Mouse (Mus musculus) forebrain, embryonic 10.5 days (tissue): ENCODE data around the gene Stt3b. TPM values are rescaled to one million over a fixed set of nuclear protein-coding genes. Genes with fewer than 3 reads are reported as not detected.
"Not testable (repeated sequence)": the region's sequence is repeated elsewhere in the genome, so short reads cannot be mapped to it uniquely, and the experiment has no call there.

ENCODE experiments used
- DNase-seq: peaks from one replicate; pipeline ENCODE4 v3.0.0-alpha.2; 2017; ENCODE audit warnings: low spot score; ENCODE audit errors: extremely low spot score
- H3K27ac ChIP-seq: fragments of 300-500 bp; sonication (generic); 2 replicates; pipeline ENCODE4 v1.5.1; 2016; ENCODE audit warnings: mild to moderate bottlenecking
- H3K27me3 ChIP-seq: fragments of 300-500 bp; sonication (generic); 2 replicates; pipeline ENCODE4 v1.6.1; 2016; ENCODE audit warnings: mild to moderate bottlenecking; ENCODE audit not compliant: poor library complexity, severe bottlenecking
- H3K36me3 ChIP-seq: fragments of 300-500 bp; sonication (generic); replicated peaks from 2 replicates; pipeline ENCODE4 v1.6.1; 2016; ENCODE audit warnings: mild to moderate bottlenecking, moderate library complexity
- H3K4me1 ChIP-seq: fragments of 300-500 bp; sonication (generic); 2 replicates; pipeline ENCODE4 v1.6.1; 2016
- H3K4me3 ChIP-seq: fragments of 300-500 bp; sonication (generic); 2 replicates; pipeline ENCODE4 v1.5.1; 2016; ENCODE audit warnings: mild to moderate bottlenecking, moderate library complexity
- H3K9me3 ChIP-seq: fragments of 300-500 bp; sonication (generic); 2 replicates; pipeline ENCODE4 v1.6.1; 2016; ENCODE audit warnings: mild to moderate bottlenecking, moderate library complexity
- WGBS: fragments of 180-500 bp; shearing (Covaris S2); methylation state at CpG from one replicate; pipeline ENCODE4 v1.1.7; 2016; 5-methylcytosine and 5-hydroxymethylcytosine counted together
- polyA plus RNA-seq: library from polyadenylated mRNA; unstranded; fragments of >200 nt; fragmentation: Nextera tagmentation; extraction: Ambion mirVana; gene quantifications from 2 replicates; pipeline ENCODE4 v1.2.1, GENCODE M21; 2016

Gene Stt3b
- polyA plus RNA-seq, 1 experiment from 2014 or later: 85.5 TPM

GRCm38 (mm10) chr9:115283403-115283802 is 26.8 kb downstream of the Stt3b start:
- Histone ChIP-seq H3K27ac (no peak overlapping the region), H3K9me3 (no peaks in the 10 kb centered on the region), H3K27me3 (no peaks in the 10 kb centered on the region), H3K36me3 (peaks cover 38% of the 10 kb centered on the region), H3K4me1 (peaks cover 9% of the 10 kb centered on the region; the same call in 1 of the 2 replicates), H3K4me3 (no peak overlapping the region)
- no peak for DNase-seq
- WGBS: 94% methylated on average over 4 of the region's 4 CpGs

- no peak overlapping the region for H3K4me3 ChIP-seq
- no peak overlapping the region for H3K27ac ChIP-seq
- H3K36me3 ChIP-seq: peaks cover 74% of the 10 kb centered on the region
- H3K4me1 ChIP-seq: peaks cover 9% of the 10 kb centered on the region; the same call in 1 of the 2 replicates
- WGBS: 93% methylated on average over 1 of the region's 1 CpGs
- DNase-seq: no peak
- H3K27me3 ChIP-seq: no peaks in the 10 kb centered on the region
- no peaks in the 10 kb centered on the region for H3K9me3 ChIP-seq
Observed at GRCm38 (mm10) chr9:115278641-115279040, 31.6 kb downstream of the Stt3b start.

GRCm38 (mm10) chr9:115274806-115275205 is 35.4 kb downstream of the Stt3b start:
- H3K27ac ChIP-seq: no peak overlapping the region
- H3K4me1 ChIP-seq: no peaks in the 10 kb centered on the region
- peaks cover 83% of the 10 kb centered on the region for H3K36me3 ChIP-seq
- no peak for DNase-seq
- no peaks in the 10 kb centered on the region for H3K9me3 ChIP-seq
- no peak overlapping the region for H3K4me3 ChIP-seq
- H3K27me3 ChIP-seq: no peaks in the 10 kb centered on the region
- 89% methylated on average over 6 of the region's 6 CpGs for WGBS

- DNase-seq: no peak
- 93% methylated on average over 7 of the region's 7 CpGs for WGBS
- H3K36me3 ChIP-seq: peaks cover 74% of the 10 kb centered on the region
- H3K27ac ChIP-seq: no peak overlapping the region
- no peaks in the 10 kb centered on the region for H3K4me1 ChIP-seq
- no peaks in the 10 kb centered on the region for H3K9me3 ChIP-seq
- H3K27me3 ChIP-seq: no peaks in the 10 kb centered on the region
- H3K4me3 ChIP-seq: no peak overlapping the region
Observed at GRCm38 (mm10) chr9:115273095-115273649, 37.0 kb downstream of the Stt3b start.

GRCm38 (mm10) chr9:115272451-115272850 is 37.8 kb downstream of the Stt3b start:
- not testable (repeated sequence) for H3K27me3 ChIP-seq, H3K9me3 ChIP-seq, H3K4me3 ChIP-seq, H3K27ac ChIP-seq, DNase-seq, H3K4me1 ChIP-seq
- WGBS: 93% methylated on average over 5 of the region's 5 CpGs
- H3K36me3 ChIP-seq: peaks cover 67% of the 10 kb centered on the region

- Histone ChIP-seq H3K9me3 (no peaks in the 10 kb centered on the region), H3K36me3 (peaks cover 69% of the 10 kb centered on the region), H3K4me3 (no peak overlapping the region), H3K27ac (no peak overlapping the region), H3K4me1 (no peaks in the 10 kb centered on the region), H3K27me3 (no peaks in the 10 kb centered on the region)
- DNase-seq: no peak
- 91% methylated on average over 3 of the region's 3 CpGs for WGBS
Observed at GRCm38 (mm10) chr9:115271556-115271955, 38.7 kb downstream of the Stt3b start.

- no peak overlapping the region for H3K4me3 ChIP-seq
- no peaks in the 10 kb centered on the region for H3K9me3 ChIP-seq
- no peaks in the 10 kb centered on the region for H3K4me1 ChIP-seq
- H3K36me3 ChIP-seq: peaks cover 85% of the 10 kb centered on the region
- 83% methylated on average over 5 of the region's 5 CpGs for WGBS
- no peak for DNase-seq
- H3K27ac ChIP-seq: no peak overlapping the region
- H3K27me3 ChIP-seq: no peaks in the 10 kb centered on the region
Observed at GRCm38 (mm10) chr9:115261896-115262295, 48.3 kb downstream of the Stt3b start.

GRCm38 (mm10) chr9:115261456-115261855 is 48.8 kb downstream of the Stt3b start:
- 91% methylated on average over 8 of the region's 8 CpGs for WGBS
- Histone ChIP-seq H3K36me3 (peaks cover 85% of the 10 kb centered on the region), H3K27me3 (no peaks in the 10 kb centered on the region), H3K9me3 (no peaks in the 10 kb centered on the region), H3K4me1 (no peaks in the 10 kb centered on the region), H3K4me3 (no peak overlapping the region), H3K27ac (no peak overlapping the region)
- DNase-seq: no peak

GRCm38 (mm10) chr9:115260464-115260863 is 49.8 kb downstream of the Stt3b start:
- Histone ChIP-seq H3K9me3 (no peaks in the 10 kb centered on the region), H3K4me1 (no peaks in the 10 kb centered on the region), H3K4me3 (no peak overlapping the region), H3K36me3 (peaks cover 85% of the 10 kb centered on the region), H3K27me3 (no peaks in the 10 kb centered on the region), H3K27ac (no peak overlapping the region)
- 91% methylated on average over 7 of the region's 7 CpGs for WGBS
- no peak for DNase-seq

- Histone ChIP-seq H3K4me1 (no peaks in the 10 kb centered on the region), H3K9me3 (no peaks in the 10 kb centered on the region), H3K4me3 (no peak overlapping the region), H3K36me3 (peaks cover 85% of the 10 kb centered on the region), H3K27me3 (no peaks in the 10 kb centered on the region), H3K27ac (no peak overlapping the region)
- no peak for DNase-seq
- WGBS: 95% methylated on average over 4 of the region's 4 CpGs
Observed at GRCm38 (mm10) chr9:115259866-115260265, 50.4 kb downstream of the Stt3b start.

- Histone ChIP-seq H3K27ac (no peak overlapping the region), H3K4me3 (no peak overlapping the region), H3K4me1 (no peaks in the 10 kb centered on the region), H3K9me3 (no peaks in the 10 kb centered on the region), H3K36me3 (peaks cover 88% of the 10 kb centered on the region), H3K27me3 (no peaks in the 10 kb centered on the region)
- no peak for DNase-seq
- 93% methylated on average over 6 of the region's 6 CpGs for WGBS
Observed at GRCm38 (mm10) chr9:115257733-115258286, 52.4 kb downstream of the Stt3b start.

GRCm38 (mm10) chr9:115249145-115249544 is 61.1 kb downstream of the Stt3b start:
- Histone ChIP-seq H3K27me3 (no peaks in the 10 kb centered on the region), H3K9me3 (no peaks in the 10 kb centered on the region), H3K27ac (no peak overlapping the region), H3K4me1 (no peaks in the 10 kb centered on the region), H3K36me3 (peaks cover 98% of the 10 kb centered on the region), H3K4me3 (no peak overlapping the region)
- 67% methylated on average over 5 of the region's 5 CpGs for WGBS
- DNase-seq: no peak

GRCm38 (mm10) chr9:115245092-115245491 is 65.1 kb downstream of the Stt3b start:
- Histone ChIP-seq H3K27ac (no peak overlapping the region), H3K4me3 (no peak overlapping the region), H3K36me3 (peaks cover 100% of the 10 kb centered on the region), H3K27me3 (no peaks in the 10 kb centered on the region), H3K9me3 (no peaks in the 10 kb centered on the region), H3K4me1 (no peaks in the 10 kb centered on the region)
- no peak for DNase-seq
- WGBS: 88% methylated on average over 6 of the region's 6 CpGs
